Mouse (Mus musculus) lung, postnatal 0 days (tissue): Measurements from ENCODE around the gene Gm29609. TPM values are rescaled to one million over a fixed set of nuclear protein-coding genes. Genes with fewer than 3 reads are reported as not detected.
A peak's percentile ranks its signal among the peaks of the same experiment; 100 is the strongest.

Experiments used
- ATAC-seq: fragments of 200-750 bp; cut with Nextera tagmentation; 2 replicates; pipeline ENCODE4 v1.8.0; 2017; ENCODE audit warnings: moderate library complexity
- DNase-seq: peaks from one replicate; pipeline ENCODE4 v3.0.0-alpha.2; 2016; ENCODE audit warnings: low spot score
- H3K27ac ChIP-seq: fragments of 300-500 bp; sonication (generic); 2 replicates; pipeline ENCODE4 v1.5.1; 2014; ENCODE audit warnings: antibody characterized with exemption, mild to moderate bottlenecking, low read length, mixed read lengths
- H3K27me3 ChIP-seq: fragments of 300-500 bp; sonication (generic); replicated peaks from 2 replicates; pipeline ENCODE4 v1.6.1; 2014; ENCODE audit warnings: low read length, mixed read lengths; ENCODE audit not compliant: insufficient read depth
- H3K36me3 ChIP-seq: fragments of 300-500 bp; sonication (generic); 2 replicates; pipeline ENCODE4 v1.6.1; 2014; ENCODE audit warnings: low read length, mixed read lengths; ENCODE audit not compliant: insufficient read depth
- H3K4me1 ChIP-seq: fragments of 300-500 bp; sonication (generic); 2 replicates; pipeline ENCODE4 v1.6.1; 2014; ENCODE audit warnings: antibody characterized with exemption, low read depth, low read length, mixed read lengths; ENCODE audit not compliant: insufficient read depth
- H3K4me2 ChIP-seq: fragments of 300-500 bp; sonication (generic); replicated peaks from 2 replicates; pipeline ENCODE4 v1.6.1; 2014; ENCODE audit warnings: low read depth, mild to moderate bottlenecking, low read length, moderate library complexity, mixed read lengths
- H3K4me3 ChIP-seq: fragments of 300-500 bp; sonication (generic); 2 replicates; pipeline ENCODE4 v1.5.1; 2014; ENCODE audit warnings: low read depth, low read length
- H3K9ac ChIP-seq: fragments of 300-500 bp; sonication (generic); replicated peaks from 2 replicates; pipeline ENCODE4 v1.6.1; 2014; ENCODE audit warnings: low read depth, mild to moderate bottlenecking
- H3K9me3 ChIP-seq: fragments of 300-500 bp; sonication (generic); 2 replicates; pipeline ENCODE4 v1.6.1; 2016; ENCODE audit warnings: low read length, mixed read lengths
- CTCF ChIP-seq: IDR thresholded peaks from 2 replicates; pipeline ENCODE4 v1.5.1; 2016; ENCODE audit warnings: antibody characterized with exemption, mild to moderate bottlenecking
- EP300 ChIP-seq: IDR thresholded peaks from 2 replicates; pipeline ENCODE4 v1.6.1; 2016; ENCODE audit warnings: antibody characterized with exemption, mild to moderate bottlenecking, control low read depth
- WGBS: fragments of 180-500 bp; shearing (Covaris S2); extraction: QIAGEN DNeasy Blood & Tissue Kit; methylation state at CpG from one replicate; pipeline ENCODE4 v1.1.7; 2014; 5-methylcytosine and 5-hydroxymethylcytosine counted together
- polyA plus RNA-seq: library from polyadenylated mRNA; unstranded; fragments of >200 nt; fragmentation: Nextera tagmentation; extraction: Ambion mirVana; gene quantifications from 2 replicates; pipeline ENCODE4 v1.2.1, GENCODE M21; 2015

Gm29609 gene
- polyA plus RNA-seq, 1 experiment from 2014 or later = 0.73 TPM

GRCm38 (mm10) chr5:31202933-31203332, 23.2 kb upstream of the Gm29609 start:
- peak overlapping the region; percentile 85 for H3K27ac ChIP-seq
- peak overlapping the region; percentile 71 for H3K4me2 ChIP-seq
- H3K36me3 ChIP-seq = peaks cover 47% of the 10 kb centered on the region
- no peaks in the 10 kb centered on the region for H3K9me3 ChIP-seq
- TF ChIP-seq CTCF (no peak), EP300 (no peak)
- H3K9ac ChIP-seq = no peak overlapping the region; the same call in 1 of the 2 replicates
- H3K27me3 ChIP-seq = no peaks in the 10 kb centered on the region
- peaks cover 12% of the 10 kb centered on the region; the same call in 1 of the 2 replicates for H3K4me1 ChIP-seq
- ATAC-seq (no peak), DNase-seq (no peak)
- no peak overlapping the region for H3K4me3 ChIP-seq
- 86% methylated on average over 7 of the region's 7 CpGs for WGBS

GRCm38 (mm10) chr5:31201742-31202590, 22.3 kb upstream of the Gm29609 start, which contains the start of gene Zfp513:
Gene Zfp513, minus strand, starts transcription at chr5:31202303.
- H3K27ac ChIP-seq = peak within 1 kb of the TSS; percentile 85
- no peaks in the 10 kb centered on the region for H3K9me3 ChIP-seq
- peaks cover 56% of the 10 kb centered on the region for H3K36me3 ChIP-seq
- DNase-seq = peak; percentile 100
- peak within 1 kb of the TSS; percentile 78 for H3K4me2 ChIP-seq
- WGBS = 1% methylated on average over 50 of the region's 53 CpGs
- peak within 1 kb of the TSS; percentile 51 for H3K9ac ChIP-seq
- peak within 1 kb of the TSS; percentile 86 for H3K4me3 ChIP-seq
- TF ChIP-seq EP300 (peak; percentile 28; the same call in 1 of the 2 replicates), CTCF (no peak)
- H3K4me1 ChIP-seq = peaks cover 12% of the 10 kb centered on the region; the same call in 1 of the 2 replicates
- peak; percentile 98 for ATAC-seq
- H3K27me3 ChIP-seq = no peaks in the 10 kb centered on the region

GRCm38 (mm10) chr5:31201042-31201741, 21.5 kb upstream of the Gm29609 start:
- peak overlapping the region; percentile 67 for H3K27ac ChIP-seq
- no peaks in the 10 kb centered on the region for H3K9me3 ChIP-seq
- no peak for DNase-seq
- peak overlapping the region; percentile 86 for H3K4me3 ChIP-seq
- WGBS = 10% methylated on average over 13 of the region's 13 CpGs
- H3K9ac ChIP-seq = peak overlapping the region; percentile 51
- peaks cover 56% of the 10 kb centered on the region for H3K36me3 ChIP-seq
- peak overlapping the region; percentile 78 for H3K4me2 ChIP-seq
- no peaks in the 10 kb centered on the region for H3K27me3 ChIP-seq
- no peak for ATAC-seq
- TF ChIP-seq EP300 (no peak), CTCF (no peak)
- peaks cover 12% of the 10 kb centered on the region; the same call in 1 of the 2 replicates for H3K4me1 ChIP-seq

- Histone ChIP-seq H3K27ac (no peak overlapping the region), H3K4me3 (no peak overlapping the region), H3K9me3 (no peaks in the 10 kb centered on the region), H3K4me2 (no peak overlapping the region), H3K4me1 (peaks cover 12% of the 10 kb centered on the region; the same call in 1 of the 2 replicates), H3K27me3 (no peaks in the 10 kb centered on the region), H3K36me3 (peaks cover 59% of the 10 kb centered on the region), H3K9ac (peak overlapping the region; percentile 51; the same call in 1 of the 2 replicates)
- TF ChIP-seq CTCF = no peak
- TF ChIP-seq EP300 = no peak
- ATAC-seq (no peak), DNase-seq (no peak)
- 89% methylated on average over 27 of the region's 27 CpGs for WGBS
Observed at GRCm38 (mm10) chr5:31200327-31200768, 20.6 kb upstream of the Gm29609 start.

GRCm38 (mm10) chr5:31199893-31200292, 20.2 kb upstream of the Gm29609 start:
- no peak overlapping the region for H3K9ac ChIP-seq
- no peak overlapping the region for H3K4me3 ChIP-seq
- no peak for DNase-seq

GRCm38 (mm10) chr5:31199321-31199892, 19.7 kb upstream of the Gm29609 start:
- H3K9me3 ChIP-seq = no peaks in the 10 kb centered on the region
- H3K4me3 ChIP-seq = no peak overlapping the region
- no peak for ATAC-seq
- no peak overlapping the region for H3K4me2 ChIP-seq
- peaks cover 12% of the 10 kb centered on the region; the same call in 1 of the 2 replicates for H3K4me1 ChIP-seq
- H3K9ac ChIP-seq = no peak overlapping the region
- TF ChIP-seq EP300 (no peak), CTCF (no peak)
- no peak for DNase-seq
- H3K36me3 ChIP-seq = peaks cover 51% of the 10 kb centered on the region
- 90% methylated on average over 19 of the region's 19 CpGs for WGBS
- H3K27me3 ChIP-seq = no peaks in the 10 kb centered on the region
- H3K27ac ChIP-seq = no peak overlapping the region

More at GRCm38 (mm10) chr5:31199893-31200292, 20.2 kb upstream of the Gm29609 start:
- 72% methylated on average over 9 of the region's 9 CpGs for whole genome bisulfite sequencing
- peaks cover 12% of the 10 kb centered on the region; the same call in 1 of the 2 replicates for H3K4me1 ChIP-seq
- H3K27ac ChIP-seq = no peak overlapping the region
- H3K4me2 ChIP-seq = no peak overlapping the region
- ATAC-seq = no peak
- no peaks in the 10 kb centered on the region for H3K27me3 ChIP-seq
- no peak for TF ChIP-seq EP300
- TF ChIP-seq CTCF = peak; percentile 47
- no peaks in the 10 kb centered on the region for H3K9me3 ChIP-seq
- peaks cover 55% of the 10 kb centered on the region for H3K36me3 ChIP-seq
